Mouse (Mus musculus) lung, postnatal 10 days (tissue): ENCODE measurements around the gene Shank2.

Experiments used
- DNase-seq: peaks from one replicate; pipeline ENCODE4 v3.0.0; 2021

The Shank2 gene

GRCm38 (mm10) chr7:144432920-144433319 lies 431.2 kb downstream of the Shank2 start:
- no peak for DNase-seq

GRCm38 (mm10) chr7:144438811-144439210 lies 437.1 kb downstream of the Shank2 start:
- DNase-seq = no peak

- no peak for DNase-seq
Observed at GRCm38 (mm10) chr7:144441466-144441865, 439.7 kb downstream of the Shank2 start.

- DNase-seq = no peak
Observed at GRCm38 (mm10) chr7:144441976-144442375, 440.2 kb downstream of the Shank2 start.

GRCm38 (mm10) chr7:144444788-144445187 lies 443.1 kb downstream of the Shank2 start:
- DNase-seq = no peak

GRCm38 (mm10) chr7:144447146-144447545 lies 445.4 kb downstream of the Shank2 start:
- no peak for DNase-seq

GRCm38 (mm10) chr7:144448186-144448585 lies 446.5 kb downstream of the Shank2 start:
- DNase-seq = no peak

- peak; percentile 85 for DNase-seq
Observed at GRCm38 (mm10) chr7:144449637-144450570, 448.2 kb downstream of the Shank2 start.

- no peak for DNase-seq
Observed at GRCm38 (mm10) chr7:144450661-144451060, 448.9 kb downstream of the Shank2 start.

GRCm38 (mm10) chr7:144458881-144459280 lies 457.2 kb downstream of the Shank2 start:
- DNase-seq = no peak

- no peak for DNase-seq
Observed at GRCm38 (mm10) chr7:144461246-144461902, 459.6 kb downstream of the Shank2 start.

GRCm38 (mm10) chr7:144462577-144462976 lies 460.8 kb downstream of the Shank2 start:
- no peak for DNase-seq

GRCm38 (mm10) chr7:144468741-144469140 lies 467.0 kb downstream of the Shank2 start:
- no peak for DNase-seq

GRCm38 (mm10) chr7:144469181-144469641 lies 467.5 kb downstream of the Shank2 start:
- peak; percentile 70 for DNase-seq

- DNase-seq = peak; percentile 16
Observed at GRCm38 (mm10) chr7:144469908-144470544, 468.3 kb downstream of the Shank2 start.

GRCm38 (mm10) chr7:144470545-144471059 lies 468.9 kb downstream of the Shank2 start, which contains the start of gene Cttn:
Cttn (minus strand) TSS chr7:144471009.
- peak; percentile 96 for DNase-seq

- DNase-seq = no peak
Observed at GRCm38 (mm10) chr7:144471103-144471502, 469.4 kb downstream of the Shank2 start.

- no peak for DNase-seq
Observed at GRCm38 (mm10) chr7:144473486-144473885, 471.8 kb downstream of the Shank2 start.
